ENCODE assay signal across 8 mouse cellular contexts in genomic region chr8:88161439-88161838, GRCm38 (mm10). TPM values are rescaled to one million over a fixed set of nuclear protein-coding genes. Genes with fewer than 3 reads are reported as not detected.
DNase-seq lines count a peak whose midpoint lies in the region; ATAC-seq and TF ChIP-seq lines count a peak whose summit lies in the region.

No protein-coding gene starts in this region.

- no peaks in the 10 kb centered on the region for H3K4me1 ChIP-seq in embryonic facial prominence, embryonic 11.5 days (ENCODE audit: control insufficient read depth, insufficient read depth, low read length)
- no peaks in the 10 kb centered on the region for H3K4me1 ChIP-seq in liver, embryonic 14.5 days (replicated peaks; ENCODE audit: control insufficient read depth in 2 of 2, insufficient read depth in 2 of 2, low read length in 1 of 2)

- TF ChIP-seq EP300 in liver, embryonic 14.5 days (IDR thresholded peaks at IDR 0.05; ENCODE audit: low read depth) = no peak

- no peaks in the 10 kb centered on the region for H3K9me3 ChIP-seq in embryonic facial prominence, embryonic 11.5 days (replicated peaks; ENCODE audit: control insufficient read depth, low read length)
- no peaks in the 10 kb centered on the region for H3K9me3 ChIP-seq in liver, embryonic 14.5 days (ENCODE audit: control insufficient read depth, low read length)

- no peaks in the 10 kb centered on the region for H3K27me3 ChIP-seq in embryonic facial prominence, embryonic 11.5 days (ENCODE audit: control insufficient read depth, insufficient read depth, low read length)
- no peaks in the 10 kb centered on the region for H3K27me3 ChIP-seq in liver, embryonic 14.5 days (ENCODE audit: control insufficient read depth, insufficient read depth, low read length)

- no peak overlapping the region for H3K27ac ChIP-seq in embryonic facial prominence, embryonic 11.5 days (replicated peaks; ENCODE audit: low read depth, low read length)
- H3K27ac ChIP-seq in liver, embryonic 14.5 days = no peak overlapping the region

- no peak overlapping the region for H3K4me3 ChIP-seq in embryonic facial prominence, embryonic 11.5 days (ENCODE audit: low read depth, low read length)
- no peak overlapping the region for H3K4me3 ChIP-seq in liver, embryonic 14.5 days (ENCODE audit: insufficient read depth in 1 of 2, low read depth in 2 of 2, low read length in 2 of 2)

- WGBS in embryonic facial prominence, embryonic 11.5 days = 70% methylated on average over 5 of the region's 5 CpGs
- WGBS in liver, embryonic 14.5 days (ENCODE audit: insufficient replicate concordance) = 61% methylated on average over 5 of the region's 5 CpGs

- no peak for ATAC-seq in embryonic facial prominence, embryonic 11.5 days (replicated peaks; ENCODE audit: insufficient number of reproducible peaks, low FRiP score, low TSS enrichment, low read depth)
- ATAC-seq in liver, embryonic 14.5 days (ENCODE audit: insufficient read depth) = peak; percentile 50; the same call in 1 of the 2 replicates

- H3K36me3 ChIP-seq in embryonic facial prominence, embryonic 11.5 days (replicated peaks; ENCODE audit: control insufficient read depth, insufficient read depth, low read depth, low read length) = peaks cover 5% of the 10 kb centered on the region
- peaks cover 35% of the 10 kb centered on the region for H3K36me3 ChIP-seq in liver, embryonic 14.5 days (replicated peaks; ENCODE audit: control insufficient read depth, insufficient read depth, low read depth)

- H3K9ac ChIP-seq in embryonic facial prominence, embryonic 11.5 days (replicated peaks; ENCODE audit: low read length) = no peak overlapping the region
- no peak overlapping the region for H3K9ac ChIP-seq in liver, embryonic 14.5 days (replicated peaks)

- TF ChIP-seq CTCF in liver, embryonic 14.5 days (IDR thresholded peaks at IDR 0.05; ENCODE audit: low read depth) = peak; percentile 88

- no peak overlapping the region for H3K4me2 ChIP-seq in embryonic facial prominence, embryonic 11.5 days (ENCODE audit: low read depth, low read length)
- no peak overlapping the region for H3K4me2 ChIP-seq in liver, embryonic 14.5 days (ENCODE audit: low read depth)

- peak; percentile 13 for DNase-seq in ovary, postnatal 10 days (ENCODE audit: low spot score)
- no peak for DNase-seq in ovary, adult 18-20 months (ENCODE audit: low spot score)
- peak; percentile 82 for DNase-seq in adrenal gland, postnatal 14 days
- DNase-seq in embryonic facial prominence, embryonic 11.5 days (ENCODE audit: low spot score) = peak; percentile 80
- peak; percentile 82 for DNase-seq in kidney, postnatal 10 days
- peak; percentile 48 to 61 (median 54) for DNase-seq in liver, embryonic 14.5 days (ENCODE audit: low read depth in 3 of 3, low spot score in 3 of 3)
- peak; percentile 46 for DNase-seq in right cerebral cortex, adult 18-20 months
- DNase-seq in urinary bladder, postnatal 25 days (ENCODE audit: low spot score) = peak; percentile 56

RNA-seq across cellular contexts. Expression of gene Heatr3, which starts 23.8 kb away (rescaled TPM):
- total RNA-seq in adrenal gland, postnatal 14 days (2021) = 31.8 and 32.3 TPM in 2 replicates
- 55.7 and 56.6 TPM in 2 replicates for polyA plus RNA-seq in embryonic facial prominence, embryonic 11.5 days (2014; fragmentation: Nextera tagmentation; extraction: Ambion mirVana)
- 13.8 and 17.3 TPM in 2 replicates for polyA plus RNA-seq in liver, embryonic 14.5 days (2012; rRNA removed)
- 23.3 and 26.8 TPM in 2 replicates for polyA plus RNA-seq in liver, embryonic 14.5 days (2014; fragmentation: Nextera tagmentation; extraction: Ambion mirVana)

RNA-seq across cellular contexts. Expression of gene Tent4b, which starts 37.6 kb away (rescaled TPM):
- total RNA-seq in adrenal gland, postnatal 14 days (2021) = 32.0 and 32.5 TPM in 2 replicates
- polyA plus RNA-seq in embryonic facial prominence, embryonic 11.5 days (2014; fragmentation: Nextera tagmentation; extraction: Ambion mirVana) = 10.0 and 12.0 TPM in 2 replicates
- 7.7 and 9.2 TPM in 2 replicates for polyA plus RNA-seq in liver, embryonic 14.5 days (2012; rRNA removed)
- 4.3 and 5.5 TPM in 2 replicates for polyA plus RNA-seq in liver, embryonic 14.5 days (2014; fragmentation: Nextera tagmentation; extraction: Ambion mirVana)

RNA-seq across cellular contexts. Expression of gene Cnep1r1, which starts 42.9 kb away (rescaled TPM):
- 30.5 and 32.6 TPM in 2 replicates for total RNA-seq in adrenal gland, postnatal 14 days (2021)
- 41.5 and 43.8 TPM in 2 replicates for polyA plus RNA-seq in embryonic facial prominence, embryonic 11.5 days (2014; fragmentation: Nextera tagmentation; extraction: Ambion mirVana)
- polyA plus RNA-seq in liver, embryonic 14.5 days (2012; rRNA removed) = 15.4 and 20.8 TPM in 2 replicates
- 18.0 and 18.3 TPM in 2 replicates for polyA plus RNA-seq in liver, embryonic 14.5 days (2014; fragmentation: Nextera tagmentation; extraction: Ambion mirVana)
